Mouse (Mus musculus): ENCODE data around the gene Fgd2.
"Not testable (repeated sequence)": the region's sequence is repeated elsewhere in the genome, so short reads cannot be mapped to it uniquely, and the experiment has no call there.

Fgd2 gene

GRCm38 (mm10) chr17:29336266-29336990 is 24.3 kb upstream of the Fgd2 start:
- DNase-seq (ENCODE audit: low spot score): no peak

GRCm38 (mm10) chr17:29337979-29338823 is 22.5 kb upstream of the Fgd2 start:
- DNase-seq (ENCODE audit: low spot score): no peak

- DNase-seq (ENCODE audit: low spot score): no peak
Measured at GRCm38 (mm10) chr17:29339170-29339768, 21.4 kb upstream of the Fgd2 start.

- no peak for DNase-seq (ENCODE audit: low spot score)
Measured at GRCm38 (mm10) chr17:29340406-29341261, 20.1 kb upstream of the Fgd2 start.

- no peak for DNase-seq (ENCODE audit: low spot score)
Measured at GRCm38 (mm10) chr17:29341591-29342003, 19.1 kb upstream of the Fgd2 start.

- DNase-seq (ENCODE audit: low spot score): no peak
Measured at GRCm38 (mm10) chr17:29342010-29342910, 18.5 kb upstream of the Fgd2 start.

GRCm38 (mm10) chr17:29343241-29343640 is 17.5 kb upstream of the Fgd2 start:
- no peak for DNase-seq (ENCODE audit: low spot score)

GRCm38 (mm10) chr17:29345272-29345671 is 15.4 kb upstream of the Fgd2 start:
- DNase-seq (ENCODE audit: low spot score): no peak

- DNase-seq (ENCODE audit: low spot score): no peak
Measured at GRCm38 (mm10) chr17:29346496-29347125, 14.1 kb upstream of the Fgd2 start.

GRCm38 (mm10) chr17:29347126-29347644 is 13.5 kb upstream of the Fgd2 start:
- no peak for DNase-seq (ENCODE audit: low spot score)

- peak; percentile 100 for DNase-seq (ENCODE audit: low spot score)
Measured at GRCm38 (mm10) chr17:29347645-29348256, 13.0 kb upstream of the Fgd2 start, which contains the start of gene Mtch1. Gene Mtch1 (minus strand): TSS chr17:29347934.

GRCm38 (mm10) chr17:29348996-29349395 is 11.7 kb upstream of the Fgd2 start:
- DNase-seq (ENCODE audit: low spot score): no peak

GRCm38 (mm10) chr17:29351056-29351455 is 9.7 kb upstream of the Fgd2 start:
- not testable (repeated sequence) for DNase-seq (ENCODE audit: low spot score)

- DNase-seq (ENCODE audit: low spot score): no peak
Measured at GRCm38 (mm10) chr17:29355461-29355840, 5.3 kb upstream of the Fgd2 start.

GRCm38 (mm10) chr17:29355841-29356478 is 4.8 kb upstream of the Fgd2 start:
- no peak for DNase-seq (ENCODE audit: low spot score)

- DNase-seq (ENCODE audit: low spot score): no peak
Measured at GRCm38 (mm10) chr17:29356479-29356856, 4.2 kb upstream of the Fgd2 start.

GRCm38 (mm10) chr17:29356882-29357281 is 3.8 kb upstream of the Fgd2 start:
- no peak for DNase-seq (ENCODE audit: low spot score)

GRCm38 (mm10) chr17:29358928-29359327 is 1.8 kb upstream of the Fgd2 start:
- DNase-seq (ENCODE audit: low spot score): no peak
